Mouse (Mus musculus) layer of hippocampus, adult 2 months (tissue): ENCODE results near the gene Cdk6. TPM values are rescaled to one million over a fixed set of nuclear protein-coding genes. Genes with fewer than 3 reads are reported as not detected.

ENCODE experiments used
- DNase-seq, 2 experiments: peaks; one replicate each; pipeline ENCODE4 v3.0.0; 2022; ENCODE audit warnings: low spot score in 2 of 2
- H3K27ac ChIP-seq: fragments of 200-600 bp; 2 replicates; pipeline ENCODE4 v1.8.1; 2022
- H3K4me3 ChIP-seq: fragments of 200-600 bp; 2 replicates; pipeline ENCODE4 v1.8.1; 2022; ENCODE audit warnings: mild to moderate bottlenecking
- CTCF ChIP-seq: fragments of 200-600 bp; conservative IDR thresholded peaks from 2 replicates; pipeline ENCODE4 v1.8.1; 2022; ENCODE audit warnings: antibody characterized with exemption, mild to moderate bottlenecking, moderate library complexity
- total RNA-seq, 2 experiments: library from RNA; stranded (reverse); gene quantifications; 2 replicates each; pipeline ENCODE4 v1.2.3; 2021

Cdk6 gene
- total RNA-seq, 2 experiments from 2014 or later = 3.5 to 6.3 TPM

DNA sequence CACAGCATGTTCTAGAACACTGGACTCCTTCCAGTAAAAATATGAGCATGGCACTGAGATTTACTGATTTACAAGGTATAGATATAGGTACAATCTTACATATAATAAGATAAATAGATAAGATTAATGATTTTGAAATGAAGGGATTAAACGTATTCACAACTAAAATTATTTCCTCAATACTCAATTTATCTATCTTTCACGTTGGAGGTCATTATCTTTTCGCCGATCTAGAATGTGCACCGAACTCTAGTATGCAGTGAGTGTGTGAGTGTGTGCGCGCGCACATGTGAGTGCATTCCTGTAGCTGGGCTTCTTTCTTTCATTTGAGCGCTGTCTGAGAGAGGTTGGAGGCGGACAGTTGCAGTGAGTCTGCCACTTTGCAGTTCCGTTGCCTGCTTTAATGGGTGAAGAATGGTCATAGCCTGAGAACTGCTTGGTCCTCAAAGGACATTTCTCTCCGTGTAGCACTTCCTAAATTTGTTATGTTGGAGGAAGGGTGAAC, 13.8 kb downstream of the Cdk6 start:
- no peak for TF ChIP-seq CTCF
- no peak overlapping the region for H3K4me3 ChIP-seq
- DNase-seq = no peak
- no peak overlapping the region for H3K27ac ChIP-seq

DNA sequence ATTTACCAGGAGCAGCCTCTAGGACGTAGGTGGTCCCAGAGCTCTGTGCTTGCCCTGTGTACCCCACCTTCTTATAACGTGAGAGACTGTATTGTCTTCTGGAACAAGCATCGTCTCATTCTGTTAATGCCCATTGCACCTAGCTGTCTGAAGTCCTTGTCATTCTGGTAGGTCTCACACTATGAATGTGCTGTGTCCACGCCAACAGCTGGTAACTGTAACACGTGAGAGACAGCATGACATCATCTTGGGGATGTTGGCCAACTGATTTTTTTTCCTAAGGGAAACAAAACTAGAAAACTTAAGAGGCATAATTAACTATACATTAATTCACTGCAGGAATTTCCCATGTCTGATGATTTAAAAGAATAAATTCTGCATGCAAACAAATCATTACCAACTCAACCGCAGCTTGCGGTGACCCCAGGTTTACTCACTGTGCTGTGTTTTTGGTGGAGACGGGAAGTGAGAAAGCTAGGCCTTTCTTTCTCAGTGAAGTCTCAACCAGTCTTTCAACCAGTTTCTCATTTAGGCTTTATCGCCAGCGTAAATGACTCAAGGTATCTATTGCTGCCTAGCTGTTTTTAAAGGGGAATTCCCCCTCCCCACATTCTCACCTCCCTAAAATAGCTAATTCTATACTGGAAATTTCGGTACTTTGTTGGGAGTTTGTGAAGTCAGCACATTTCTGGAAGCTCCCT, 14.4 kb downstream of the Cdk6 start:
- DNase-seq = no peak
- TF ChIP-seq CTCF = no peak
- no peak overlapping the region for H3K27ac ChIP-seq
- H3K4me3 ChIP-seq = no peak overlapping the region

DNA sequence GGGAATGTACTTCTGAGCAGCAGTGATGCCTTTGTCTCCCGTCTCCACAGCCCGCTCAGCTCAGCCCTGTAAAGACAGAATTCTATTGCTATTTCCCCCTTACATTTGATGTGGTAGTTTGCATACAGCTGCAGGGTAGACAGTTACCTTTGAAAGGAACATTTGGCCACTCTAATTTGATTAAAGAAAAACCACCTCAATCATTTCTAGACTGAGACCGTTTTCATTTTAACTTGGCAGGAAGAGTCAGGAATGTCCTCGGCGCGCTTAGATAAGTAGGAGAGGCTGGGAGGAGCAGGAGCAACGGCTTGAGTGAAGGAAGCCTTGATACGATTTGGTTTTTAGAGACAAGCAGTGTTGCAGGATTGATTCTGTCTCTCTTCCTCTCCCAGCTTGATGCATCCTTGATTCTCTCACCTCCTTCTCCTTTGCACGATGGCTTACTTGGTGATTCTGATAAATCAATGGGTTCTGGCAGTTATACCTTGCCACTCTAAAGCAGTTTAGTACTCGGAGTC, 15.0 kb downstream of the Cdk6 start:
- DNase-seq = no peak
- no peak for TF ChIP-seq CTCF
- Histone ChIP-seq H3K4me3 (no peak overlapping the region), H3K27ac (no peak overlapping the region)

DNA sequence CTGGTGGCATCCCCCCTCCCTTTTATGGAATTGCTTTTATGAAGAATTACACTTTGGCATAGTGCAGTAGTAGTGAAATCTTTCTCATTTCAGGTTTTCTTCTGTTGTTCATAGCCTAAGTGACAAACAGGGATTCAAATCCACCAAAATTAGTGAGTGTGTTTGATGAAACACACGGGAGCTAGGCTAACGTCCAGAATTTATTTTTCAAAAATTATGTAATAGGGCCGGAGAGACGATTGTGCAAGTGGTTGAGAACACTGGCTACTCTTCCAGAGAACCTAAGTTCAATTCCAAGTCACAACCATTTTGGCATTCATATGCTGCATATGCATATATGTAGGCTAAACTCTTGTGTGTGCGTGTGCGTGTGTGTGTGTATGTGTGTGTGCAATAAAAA, 16.2 kb downstream of the Cdk6 start:
- DNase-seq = no peak
- Histone ChIP-seq H3K4me3 (no peak overlapping the region), H3K27ac (no peak overlapping the region)
- TF ChIP-seq CTCF = no peak

DNA sequence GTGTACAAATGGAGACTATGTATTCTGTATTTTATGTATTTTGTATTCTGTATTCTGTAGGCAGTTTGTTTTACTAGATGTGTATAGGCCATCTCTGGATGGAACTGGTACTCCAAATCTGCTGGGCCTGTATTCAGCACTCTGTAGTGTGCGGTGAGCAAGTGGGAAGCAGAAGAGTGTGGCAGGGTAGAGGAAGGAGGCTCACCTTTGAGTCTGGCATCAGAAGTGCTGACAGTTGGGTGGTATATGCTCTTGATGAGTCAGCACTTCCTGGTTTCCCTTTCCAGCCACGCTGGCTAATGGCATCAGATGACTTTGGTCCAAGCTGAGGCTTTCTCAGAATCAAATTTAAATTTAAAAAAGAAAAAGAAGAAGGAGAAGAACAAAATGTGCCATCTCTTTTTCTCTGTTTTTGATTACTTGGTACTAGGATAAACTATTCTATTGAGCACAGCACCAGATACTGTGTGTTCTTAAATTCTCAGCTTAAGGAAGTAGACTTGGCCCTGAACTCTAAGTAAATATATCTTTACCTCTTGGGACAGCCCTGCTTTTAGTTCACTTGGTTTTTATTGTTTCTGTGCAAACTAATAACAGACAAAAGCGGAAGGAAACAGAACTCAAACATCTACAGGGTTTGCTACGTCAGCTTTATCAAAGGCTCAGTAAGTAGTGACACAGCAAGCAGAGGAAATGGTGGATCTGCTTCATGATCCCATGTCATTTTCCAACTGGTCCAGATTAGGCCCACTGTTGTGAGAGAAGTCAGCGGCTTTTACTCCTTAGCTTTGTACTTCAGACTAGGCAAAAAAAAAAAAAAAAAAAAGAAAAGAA, 17.6 kb downstream of the Cdk6 start:
- H3K4me3 ChIP-seq = no peak overlapping the region
- DNase-seq = no peak
- no peak for TF ChIP-seq CTCF
- no peak overlapping the region for H3K27ac ChIP-seq

DNA sequence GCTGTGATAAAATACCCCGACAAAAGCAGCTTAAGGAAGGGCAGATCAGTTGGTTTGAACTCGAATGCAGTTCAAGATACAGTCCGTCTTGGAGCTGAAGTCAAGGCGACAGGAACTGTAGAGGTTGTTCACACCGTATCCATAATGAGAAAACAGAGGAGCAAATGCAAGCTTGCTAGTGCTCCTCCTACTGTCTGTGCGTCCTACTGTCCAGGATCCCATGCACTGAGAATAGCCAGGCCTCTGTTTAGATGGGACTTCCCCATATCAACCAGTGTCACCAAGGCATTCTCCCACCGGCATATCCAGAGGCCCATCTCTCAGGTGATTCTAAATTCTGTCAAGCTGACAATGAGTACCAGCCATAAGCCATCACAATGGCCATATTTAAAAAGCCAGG, 18.6 kb downstream of the Cdk6 start:
- Histone ChIP-seq H3K27ac (no peak overlapping the region), H3K4me3 (no peak overlapping the region)
- DNase-seq = no peak
- no peak for TF ChIP-seq CTCF

DNA sequence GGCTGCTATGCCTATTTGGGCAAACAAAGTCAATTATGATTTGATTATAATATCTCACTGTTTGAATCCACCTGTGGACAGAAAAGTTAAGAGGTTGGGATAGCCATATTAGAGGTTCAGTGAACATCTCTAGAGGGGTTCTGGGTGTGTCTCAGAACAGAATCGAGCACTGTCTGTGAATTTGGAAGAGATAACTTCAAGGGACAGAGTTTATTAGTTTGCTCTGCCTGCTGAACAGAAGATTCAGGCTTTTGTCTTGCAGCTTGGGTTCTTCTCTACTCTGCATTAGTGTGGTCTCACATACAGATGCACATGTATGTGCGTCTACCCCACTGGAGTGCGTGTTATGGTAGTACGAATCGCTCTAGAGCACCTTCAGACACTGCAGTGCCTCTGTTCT, 20.0 kb downstream of the Cdk6 start:
- Histone ChIP-seq H3K27ac (no peak overlapping the region), H3K4me3 (no peak overlapping the region)
- TF ChIP-seq CTCF = no peak
- no peak for DNase-seq

DNA sequence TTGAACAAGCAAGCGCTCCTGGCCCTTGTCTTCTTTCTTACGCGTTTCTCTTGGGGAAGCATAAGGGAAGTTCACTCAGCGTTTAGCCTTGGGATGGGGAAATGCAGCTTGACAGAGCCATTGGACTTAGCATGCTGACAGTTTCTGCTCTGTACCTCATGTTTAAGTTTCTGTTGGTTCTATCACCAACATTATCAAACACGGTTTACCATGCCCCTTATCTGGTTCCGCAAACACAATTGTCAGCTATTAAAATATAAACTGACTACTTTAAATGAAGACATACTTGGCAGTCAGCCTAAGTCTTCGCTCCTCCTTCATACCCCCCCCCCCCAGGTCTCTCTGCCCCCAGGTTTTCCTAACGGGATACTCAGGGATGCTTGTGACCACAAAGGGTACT, 20.8 kb downstream of the Cdk6 start:
- H3K27ac ChIP-seq = no peak overlapping the region
- no peak overlapping the region for H3K4me3 ChIP-seq
- DNase-seq = no peak
- TF ChIP-seq CTCF = no peak

DNA sequence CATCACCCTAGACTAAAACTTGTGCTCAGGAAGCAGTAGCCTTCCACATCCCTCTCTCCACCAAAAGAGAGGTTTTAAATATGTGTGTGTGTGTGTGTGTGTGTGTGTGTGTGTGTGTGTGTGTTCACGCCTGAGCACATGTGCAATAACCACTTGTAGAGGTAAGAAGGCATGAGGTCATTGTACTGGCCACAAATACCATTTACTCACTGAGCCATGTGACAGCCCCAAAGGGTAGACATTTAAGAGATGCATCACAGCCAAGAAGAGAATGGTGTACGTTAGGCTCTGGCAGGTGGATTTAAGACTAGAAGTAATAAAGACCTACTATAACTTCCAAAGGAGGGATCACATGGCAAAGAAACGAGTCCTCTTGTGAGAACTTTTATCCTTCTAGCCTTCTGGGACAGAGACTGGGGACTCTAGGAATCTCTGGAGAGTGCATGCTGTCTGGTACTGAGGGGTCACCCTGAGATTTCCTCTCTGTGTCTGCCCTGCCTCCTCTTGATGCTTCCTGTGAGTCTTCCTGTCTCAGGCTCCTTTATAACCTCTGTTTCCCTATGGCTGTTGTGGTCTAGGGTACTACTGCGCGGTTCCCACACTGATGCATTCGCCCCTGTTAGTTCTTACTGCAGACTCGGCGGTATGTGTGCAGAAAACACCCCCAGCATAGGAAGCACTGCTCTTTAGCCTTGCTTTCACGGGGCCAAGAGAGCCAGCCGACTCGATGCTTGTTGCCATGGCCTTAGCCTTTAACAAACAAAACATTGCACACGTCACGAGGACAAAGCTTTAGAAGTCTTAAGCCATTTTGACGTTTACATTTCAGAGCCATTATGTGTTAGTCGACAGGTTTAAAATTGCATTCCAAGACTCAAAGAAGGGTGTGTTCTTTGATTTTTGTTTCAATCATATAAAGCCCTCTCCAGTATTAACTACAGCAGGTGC, 22.0 kb downstream of the Cdk6 start:
- H3K27ac ChIP-seq = no peak overlapping the region
- no peak for TF ChIP-seq CTCF
- H3K4me3 ChIP-seq = no peak overlapping the region
- no peak for DNase-seq

DNA sequence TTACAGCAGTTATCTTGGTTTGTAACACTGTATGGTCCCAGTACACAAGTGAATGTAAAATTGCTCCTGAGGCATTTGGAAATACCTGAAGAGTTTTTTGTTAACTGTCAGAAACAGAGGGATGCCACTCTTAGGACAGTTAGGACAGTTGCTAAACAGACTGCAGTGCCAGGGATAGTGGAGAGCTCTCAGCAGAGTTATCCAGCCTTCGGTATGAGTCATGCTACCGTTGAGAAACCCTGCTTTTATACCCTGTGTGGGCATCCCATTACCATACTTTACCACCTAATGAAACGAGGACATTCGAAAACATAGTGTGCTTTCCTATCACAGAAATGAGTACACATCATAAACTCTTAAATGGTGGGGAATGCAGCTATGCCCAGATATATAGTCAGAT, 25.8 kb downstream of the Cdk6 start:
- no peak for TF ChIP-seq CTCF
- Histone ChIP-seq H3K4me3 (no peak overlapping the region), H3K27ac (no peak overlapping the region)
- no peak for DNase-seq

DNA sequence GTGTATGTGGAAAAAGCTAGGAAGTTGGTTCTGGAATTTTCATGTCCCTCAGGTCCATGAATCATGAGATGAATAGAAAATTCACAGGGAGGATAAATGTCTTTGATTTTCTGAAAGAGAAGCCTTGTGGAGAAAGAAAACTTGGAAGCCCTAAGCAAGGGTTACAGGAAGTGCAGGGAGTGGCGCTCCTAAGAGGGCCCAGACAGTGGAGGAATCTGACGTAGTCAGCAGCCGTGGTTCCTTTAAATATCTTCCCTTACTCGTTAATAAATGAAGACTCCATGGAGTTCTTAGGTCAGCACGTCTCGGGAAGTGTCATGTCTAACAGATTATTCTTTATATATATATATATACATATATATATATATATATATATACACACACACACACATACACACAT, 28.0 kb downstream of the Cdk6 start:
- H3K27ac ChIP-seq = no peak overlapping the region
- H3K4me3 ChIP-seq = no peak overlapping the region
- no peak for TF ChIP-seq CTCF
- DNase-seq = no peak

DNA sequence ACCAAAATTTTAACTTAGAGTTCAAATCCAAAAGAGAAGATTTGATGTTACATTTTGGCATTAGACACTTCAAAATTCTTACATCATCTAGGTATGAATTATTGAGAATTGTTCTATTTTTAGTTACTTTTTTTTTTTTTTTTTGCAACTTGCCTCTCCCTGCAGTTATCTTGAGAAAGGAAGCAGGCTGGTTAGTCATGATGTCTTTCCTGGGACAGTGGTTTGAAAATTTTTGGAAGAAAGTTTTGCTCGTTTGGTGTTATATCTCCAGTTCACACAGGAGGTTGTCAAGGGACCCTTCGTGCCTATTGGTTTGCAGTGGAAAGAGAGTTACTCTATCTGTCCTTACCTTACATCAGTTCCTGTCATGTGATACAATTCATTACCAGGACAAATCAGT, 29.9 kb downstream of the Cdk6 start:
- DNase-seq = no peak
- Histone ChIP-seq H3K27ac (no peak overlapping the region), H3K4me3 (no peak overlapping the region)
- TF ChIP-seq CTCF = no peak

DNA sequence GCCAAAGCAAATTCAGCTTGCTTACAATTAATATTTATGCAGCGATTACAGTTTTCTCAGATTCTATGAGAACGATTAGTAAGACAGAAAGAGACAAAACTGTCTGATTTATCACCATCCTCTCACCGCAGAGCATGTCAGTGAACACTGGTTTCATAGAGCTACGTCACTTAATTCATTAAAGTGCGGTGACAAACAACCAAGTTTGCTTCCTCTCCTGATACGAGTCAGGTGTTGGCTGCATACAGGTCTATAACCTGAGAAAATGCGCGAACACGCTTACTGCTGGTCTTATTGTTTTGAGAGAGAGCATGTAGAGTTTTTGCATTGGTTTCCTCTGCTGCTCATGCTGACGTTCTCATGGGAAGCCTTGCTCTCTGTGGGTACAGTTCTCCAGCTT, 31.9 kb downstream of the Cdk6 start:
- Histone ChIP-seq H3K27ac (no peak overlapping the region), H3K4me3 (no peak overlapping the region)
- DNase-seq = no peak
- TF ChIP-seq CTCF = no peak
